Mouse (Mus musculus) lung, embryonic 15.5 days (tissue): ENCODE measurements at regions not wholly inside any gene's neighbourhood (a gene's known extent, or its start where the extent isn't known, plus 50 kb on each side); places are given as distances from the start of the nearest gene placed in this dataset.

Experiments used
- ATAC-seq: fragments of 200-750 bp; cut with Nextera tagmentation; 2 replicates; pipeline ENCODE4 v1.8.0; 2017; ENCODE audit warnings: moderate number of reproducible peaks, borderline replicate concordance; ENCODE audit not compliant: low FRiP score, low TSS enrichment; ENCODE audit errors: extremely low read depth
- H3K27ac ChIP-seq: fragments of 300-500 bp; sonication (generic); 2 replicates; pipeline ENCODE4 v1.5.1; 2015; ENCODE audit warnings: moderate library complexity, mild to moderate bottlenecking, inconsistent platforms
- H3K27me3 ChIP-seq: fragments of 300-500 bp; sonication (generic); 2 replicates; pipeline ENCODE4 v1.6.1; 2015; ENCODE audit warnings: inconsistent platforms
- H3K36me3 ChIP-seq: fragments of 300-500 bp; sonication (generic); 2 replicates; pipeline ENCODE4 v1.6.1; 2015; ENCODE audit warnings: inconsistent platforms
- H3K4me1 ChIP-seq: fragments of 300-500 bp; sonication (generic); 2 replicates; pipeline ENCODE4 v1.6.1; 2015; ENCODE audit warnings: inconsistent platforms
- H3K4me2 ChIP-seq: fragments of 300-500 bp; sonication (generic); 2 replicates; pipeline ENCODE4 v1.6.1; 2015; ENCODE audit warnings: inconsistent platforms, mild to moderate bottlenecking, moderate library complexity
- H3K4me3 ChIP-seq: fragments of 300-500 bp; sonication (generic); 2 replicates; pipeline ENCODE4 v1.5.1; 2015; ENCODE audit warnings: mild to moderate bottlenecking, inconsistent platforms
- H3K9ac ChIP-seq: fragments of 300-500 bp; sonication (generic); 2 replicates; pipeline ENCODE4 v1.6.1; 2015; ENCODE audit warnings: inconsistent platforms
- H3K9me3 ChIP-seq: fragments of 300-500 bp; sonication (generic); 2 replicates; pipeline ENCODE4 v1.6.1; 2016; ENCODE audit warnings: inconsistent platforms
- WGBS: fragments of 180-500 bp; shearing (Covaris S2); methylation state at CpG from one replicate; pipeline ENCODE4 v1.1.7; 2015; 5-methylcytosine and 5-hydroxymethylcytosine counted together

DNA sequence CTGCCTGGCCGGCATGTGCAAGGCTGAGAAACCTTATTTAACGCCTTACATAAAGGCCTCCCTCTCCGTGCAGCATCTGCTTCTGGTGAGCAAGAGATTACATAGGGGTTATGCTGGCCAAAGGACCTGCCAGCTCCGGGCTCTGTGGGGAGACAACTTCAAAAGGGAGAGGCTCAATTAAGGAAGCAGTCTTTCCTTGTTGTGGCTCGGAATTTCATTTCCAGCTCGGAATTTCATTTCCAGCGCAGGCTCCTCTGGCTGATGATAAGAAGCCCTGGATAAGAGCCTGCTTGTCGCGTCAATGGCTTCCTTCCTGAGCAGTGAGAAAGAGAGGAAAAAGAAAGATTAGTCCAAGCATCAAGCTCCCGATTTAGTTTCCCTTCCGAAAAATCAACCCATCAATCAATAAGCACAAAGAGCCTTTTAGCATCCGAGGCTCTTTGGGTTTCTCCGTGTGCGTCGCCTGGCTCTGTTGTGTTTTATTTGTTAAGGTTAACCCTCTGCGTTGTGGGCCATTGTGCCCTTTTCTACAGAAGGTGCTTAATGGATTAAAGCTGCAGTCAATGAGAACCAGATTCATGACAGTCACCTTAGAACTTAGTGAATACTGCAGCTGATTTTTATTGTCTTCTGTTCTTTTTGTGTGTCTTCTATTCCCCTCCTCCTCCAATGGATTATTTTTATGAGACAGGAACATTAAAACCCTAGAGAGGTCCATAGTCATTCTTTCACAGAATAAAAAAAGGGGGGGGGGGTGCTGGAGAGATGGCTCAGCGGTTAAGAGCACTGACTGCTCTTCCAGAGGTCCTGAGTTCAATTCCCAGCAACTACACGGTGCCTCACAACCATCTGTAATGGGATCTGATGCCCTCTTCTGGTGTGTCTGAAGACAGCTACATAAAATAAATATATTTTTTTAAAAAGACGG lies 218.3 kb downstream of the Myo1b start:
- Histone ChIP-seq H3K27ac (no peak overlapping the region), H3K9ac (no peak overlapping the region), H3K9me3 (no peaks in the 10 kb centered on the region), H3K4me2 (peak overlapping the region; percentile 47), H3K27me3 (no peaks in the 10 kb centered on the region), H3K4me3 (peak overlapping the region; percentile 21; the same call in 1 of the 2 replicates), H3K36me3 (no peaks in the 10 kb centered on the region), H3K4me1 (peaks cover 8% of the 10 kb centered on the region; the same call in 1 of the 2 replicates)
- no peak for ATAC-seq
- WGBS, result 15% methylated on average over 19 of the region's 19 CpGs

DNA sequence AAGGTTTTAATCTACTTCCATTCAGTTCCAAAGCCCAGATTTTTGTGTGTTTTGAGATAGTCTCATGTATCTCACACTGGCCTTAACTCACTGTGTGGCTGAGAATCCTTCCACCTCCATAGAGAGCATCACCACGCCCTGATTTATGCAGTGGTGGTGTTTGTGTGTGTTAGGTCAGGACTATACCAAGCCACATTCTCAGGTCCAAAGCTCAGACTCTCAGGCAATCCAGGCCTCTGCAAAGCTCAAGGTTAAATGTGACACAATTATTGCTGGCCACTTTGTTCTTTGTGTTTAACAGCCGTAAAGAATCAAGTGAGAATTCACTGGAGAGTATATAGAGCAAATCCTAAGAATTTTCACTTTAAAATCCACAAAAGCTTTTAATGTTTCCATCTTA lies 218.2 kb upstream of the Nabp1 start:
- Histone ChIP-seq H3K4me2 (no peak overlapping the region), H3K27me3 (no peaks in the 10 kb centered on the region), H3K9ac (no peak overlapping the region), H3K36me3 (no peaks in the 10 kb centered on the region), H3K27ac (no peak overlapping the region), H3K9me3 (no peaks in the 10 kb centered on the region), H3K4me3 (no peak overlapping the region), H3K4me1 (peaks cover 8% of the 10 kb centered on the region; the same call in 1 of the 2 replicates)
- 72% methylated on average over 2 of the region's 2 CpGs for WGBS
- no peak for ATAC-seq

DNA sequence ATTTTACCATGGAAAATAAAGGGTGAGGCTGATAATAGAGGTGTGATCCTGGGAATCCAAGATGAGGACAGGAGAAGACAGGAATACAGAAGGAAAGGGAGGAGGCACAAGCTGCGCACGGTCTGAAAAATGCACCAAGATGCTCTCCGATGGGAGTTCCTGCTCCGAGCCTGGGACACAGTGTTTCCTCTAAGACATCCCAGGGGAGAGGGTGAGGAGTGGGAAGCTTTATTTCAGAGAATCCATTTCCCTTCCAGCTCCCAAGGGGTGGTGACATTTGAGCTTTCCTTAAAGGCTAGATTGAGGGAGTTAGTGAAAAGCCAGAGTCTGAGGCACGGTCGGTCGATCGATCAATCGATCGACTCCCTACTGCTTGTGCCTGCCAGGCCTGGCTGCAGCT lies 212.7 kb upstream of the Nabp1 start:
- Histone ChIP-seq H3K4me1 (no peaks in the 10 kb centered on the region), H3K27me3 (no peaks in the 10 kb centered on the region), H3K27ac (no peak overlapping the region), H3K9me3 (no peaks in the 10 kb centered on the region), H3K9ac (no peak overlapping the region), H3K36me3 (no peaks in the 10 kb centered on the region), H3K4me2 (no peak overlapping the region), H3K4me3 (no peak overlapping the region)
- ATAC-seq, result no peak
- WGBS, result 93% methylated on average over 10 of the region's 10 CpGs

DNA sequence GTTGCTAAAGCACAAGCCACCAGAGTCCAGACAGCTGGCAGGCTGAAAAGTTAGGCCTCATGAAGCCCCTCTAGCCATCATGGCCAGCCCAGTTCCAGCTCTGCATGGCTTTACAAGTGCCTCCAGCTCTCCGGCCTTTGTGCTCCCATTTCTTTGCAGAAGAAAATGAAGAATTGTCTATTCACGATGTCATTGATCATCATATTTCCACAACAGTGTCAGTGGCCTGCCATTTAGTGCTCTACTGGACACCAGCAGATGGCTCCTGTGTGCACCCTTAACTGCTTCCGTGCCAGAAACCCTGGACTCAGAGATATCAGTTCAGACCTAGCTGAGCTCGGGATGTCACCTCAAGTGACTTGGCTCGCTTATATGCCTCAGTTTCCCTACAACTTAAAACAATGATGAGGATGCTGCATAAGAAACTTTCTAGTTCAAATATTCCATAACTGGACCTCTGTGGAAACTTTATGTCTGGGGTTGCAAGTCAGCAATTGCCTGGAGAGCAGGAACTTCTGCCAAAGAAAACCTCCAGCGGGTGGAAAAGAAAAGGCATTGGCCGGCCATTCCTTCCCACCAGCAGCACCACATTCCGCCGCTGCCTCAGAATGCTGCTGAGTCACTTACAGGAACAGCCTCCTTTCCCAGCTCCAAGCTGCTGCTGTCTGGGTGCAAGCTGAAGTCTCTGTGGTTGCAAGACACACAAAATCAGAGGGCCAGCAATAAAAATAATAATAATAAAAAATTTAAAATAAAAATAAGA lies 211.4 kb upstream of the Nabp1 start:
- no peak overlapping the region for H3K9ac ChIP-seq
- no peak overlapping the region for H3K27ac ChIP-seq
- no peaks in the 10 kb centered on the region for H3K27me3 ChIP-seq
- no peaks in the 10 kb centered on the region for H3K36me3 ChIP-seq
- no peaks in the 10 kb centered on the region for H3K4me1 ChIP-seq
- no peaks in the 10 kb centered on the region for H3K9me3 ChIP-seq
- no peak overlapping the region for H3K4me2 ChIP-seq
- 58% methylated on average over 9 of the region's 9 CpGs for WGBS
- no peak overlapping the region for H3K4me3 ChIP-seq
- no peak for ATAC-seq

DNA sequence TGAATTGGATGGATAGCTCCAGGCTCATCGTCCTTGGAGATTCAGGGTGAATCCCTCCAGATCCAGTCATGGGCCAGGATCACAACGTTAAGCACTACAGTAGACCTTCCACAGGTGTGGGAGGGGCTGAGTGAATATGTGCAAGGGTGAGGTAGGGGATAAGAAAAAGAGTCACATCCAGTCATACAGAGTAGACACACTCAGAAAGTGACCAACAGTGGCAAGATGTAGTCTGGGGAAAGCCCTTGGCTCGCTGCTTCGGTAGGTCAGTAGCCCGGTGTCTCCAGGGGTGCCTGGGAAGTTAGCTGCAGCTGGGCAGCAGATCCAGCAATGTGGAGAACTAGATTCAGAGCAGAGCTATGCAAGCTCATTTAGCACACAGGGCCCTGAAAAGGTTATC lies 210.7 kb upstream of the Nabp1 start:
- no peaks in the 10 kb centered on the region for H3K27me3 ChIP-seq
- 82% methylated on average over 5 of the region's 5 CpGs for WGBS
- no peaks in the 10 kb centered on the region for H3K36me3 ChIP-seq
- no peak for ATAC-seq
- no peak overlapping the region for H3K4me2 ChIP-seq
- H3K4me1 ChIP-seq, result no peaks in the 10 kb centered on the region
- H3K9me3 ChIP-seq, result no peaks in the 10 kb centered on the region
- no peak overlapping the region for H3K9ac ChIP-seq
- H3K27ac ChIP-seq, result no peak overlapping the region
- H3K4me3 ChIP-seq, result no peak overlapping the region

DNA sequence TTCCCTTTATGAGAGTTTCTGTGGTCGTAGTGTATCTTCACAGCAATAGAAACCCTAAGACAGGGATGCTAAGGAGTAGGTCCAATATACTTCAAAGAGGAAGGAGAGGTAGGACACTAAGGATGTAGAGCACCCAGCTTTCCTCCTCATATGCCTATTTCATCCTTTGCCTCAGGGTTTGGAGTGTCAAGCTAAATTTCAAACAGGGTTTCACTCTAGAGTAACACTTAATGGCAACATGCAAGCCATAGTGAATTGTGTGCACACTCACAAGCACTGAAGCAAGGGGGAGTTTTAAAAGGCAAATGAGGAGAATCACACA lies 210.0 kb upstream of the Nabp1 start:
- Histone ChIP-seq H3K4me1 (no peaks in the 10 kb centered on the region), H3K9me3 (no peaks in the 10 kb centered on the region), H3K36me3 (no peaks in the 10 kb centered on the region), H3K27me3 (no peaks in the 10 kb centered on the region), H3K4me3 (no peak overlapping the region), H3K27ac (no peak overlapping the region), H3K9ac (no peak overlapping the region), H3K4me2 (no peak overlapping the region)
- no peak for ATAC-seq
- WGBS, result 64% methylated on average over 1 of the region's 1 CpGs

DNA sequence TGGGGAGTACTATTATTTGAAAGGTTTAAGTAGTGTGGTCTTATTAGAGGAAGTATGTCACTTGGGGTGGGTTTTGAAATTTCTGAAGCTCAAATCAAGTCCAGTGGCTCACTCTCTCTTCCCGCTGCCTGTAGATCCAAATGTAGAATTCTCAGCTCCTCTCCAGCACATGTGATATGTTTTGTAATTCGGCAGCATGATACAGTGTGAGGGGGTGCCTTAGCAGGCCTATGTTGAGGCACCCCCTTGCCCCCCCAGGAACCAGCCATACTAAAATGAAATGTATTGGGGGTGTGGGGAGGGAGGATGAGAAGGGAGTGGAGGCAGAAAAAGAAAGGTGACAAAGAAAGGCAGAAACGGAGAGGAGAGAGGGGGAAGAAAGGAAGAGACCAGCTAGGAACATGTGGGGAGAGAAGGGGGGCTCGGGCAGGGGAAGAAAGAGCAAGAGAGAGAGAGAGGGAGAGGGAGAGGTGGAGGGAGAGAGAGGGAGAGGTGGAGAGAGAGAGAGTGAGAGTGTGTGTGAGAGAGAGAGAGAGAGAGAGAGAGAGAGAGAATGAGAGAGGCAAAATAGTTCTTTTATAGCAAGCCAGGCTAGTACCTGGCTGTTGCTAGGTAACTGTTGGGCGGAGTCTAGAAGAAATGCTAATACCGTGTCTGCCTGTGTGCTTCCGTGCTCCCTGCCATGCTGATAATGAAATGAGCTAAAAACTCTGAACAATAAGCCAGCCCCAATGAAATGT lies 209.4 kb upstream of the Nabp1 start:
- peak overlapping the region; percentile 24; the same call in 1 of the 2 replicates for H3K4me2 ChIP-seq
- no peak overlapping the region for H3K27ac ChIP-seq
- H3K36me3 ChIP-seq, result no peaks in the 10 kb centered on the region
- 31% methylated on average over 7 of the region's 7 CpGs for WGBS
- no peaks in the 10 kb centered on the region for H3K4me1 ChIP-seq
- H3K9me3 ChIP-seq, result no peaks in the 10 kb centered on the region
- no peak overlapping the region for H3K4me3 ChIP-seq
- ATAC-seq, result no peak
- H3K9ac ChIP-seq, result no peak overlapping the region
- H3K27me3 ChIP-seq, result no peaks in the 10 kb centered on the region

DNA sequence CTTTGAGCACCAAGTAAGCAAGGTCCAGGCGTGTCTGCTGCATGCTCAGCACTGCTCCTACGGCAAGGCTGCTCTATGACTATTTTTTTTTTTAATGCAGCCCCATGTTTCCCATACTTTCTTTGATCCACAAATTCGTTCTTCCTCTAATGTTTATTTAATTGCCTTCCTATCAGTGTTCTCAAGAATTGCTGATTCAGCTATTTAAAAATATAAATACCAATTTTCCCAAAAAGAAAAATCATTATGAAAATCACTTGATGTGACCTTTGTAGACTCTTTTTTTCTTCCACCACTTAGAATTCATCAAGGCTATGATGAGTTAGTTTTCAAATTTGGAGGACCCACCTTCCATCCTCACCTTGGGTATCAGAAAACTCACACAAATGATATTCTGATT lies 208.5 kb upstream of the Nabp1 start:
- H3K4me2 ChIP-seq, result no peak overlapping the region
- ATAC-seq, result no peak
- WGBS, result 64% methylated on average over 3 of the region's 3 CpGs
- no peak overlapping the region for H3K27ac ChIP-seq
- H3K9me3 ChIP-seq, result no peaks in the 10 kb centered on the region
- no peaks in the 10 kb centered on the region for H3K27me3 ChIP-seq
- H3K4me1 ChIP-seq, result no peaks in the 10 kb centered on the region
- no peak overlapping the region for H3K9ac ChIP-seq
- no peak overlapping the region for H3K4me3 ChIP-seq
- H3K36me3 ChIP-seq, result no peaks in the 10 kb centered on the region

DNA sequence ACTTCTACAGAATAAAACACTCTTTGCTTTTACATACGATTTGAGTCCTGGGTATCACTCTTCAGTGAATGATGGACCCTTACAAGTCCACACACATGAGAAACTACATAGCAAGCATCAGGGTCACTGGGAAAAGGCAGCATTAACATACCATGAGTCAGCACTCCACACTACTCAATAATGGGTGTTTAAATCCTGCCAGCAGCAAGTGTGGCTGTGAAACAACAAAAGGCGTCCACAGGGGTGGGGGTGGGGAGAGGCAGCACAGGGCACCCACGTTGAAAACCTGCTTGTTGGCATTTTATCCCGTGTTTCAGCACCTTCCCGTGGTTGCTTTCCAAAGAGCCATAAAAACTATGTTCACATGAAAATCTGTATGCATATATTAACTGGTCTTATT lies 204.0 kb upstream of the Nabp1 start:
- Histone ChIP-seq H3K4me1 (no peaks in the 10 kb centered on the region), H3K9ac (no peak overlapping the region), H3K36me3 (no peaks in the 10 kb centered on the region), H3K4me2 (no peak overlapping the region), H3K9me3 (no peaks in the 10 kb centered on the region), H3K27me3 (no peaks in the 10 kb centered on the region), H3K27ac (no peak overlapping the region), H3K4me3 (no peak overlapping the region)
- WGBS, result 76% methylated on average over 5 of the region's 5 CpGs
- ATAC-seq, result no peak

DNA sequence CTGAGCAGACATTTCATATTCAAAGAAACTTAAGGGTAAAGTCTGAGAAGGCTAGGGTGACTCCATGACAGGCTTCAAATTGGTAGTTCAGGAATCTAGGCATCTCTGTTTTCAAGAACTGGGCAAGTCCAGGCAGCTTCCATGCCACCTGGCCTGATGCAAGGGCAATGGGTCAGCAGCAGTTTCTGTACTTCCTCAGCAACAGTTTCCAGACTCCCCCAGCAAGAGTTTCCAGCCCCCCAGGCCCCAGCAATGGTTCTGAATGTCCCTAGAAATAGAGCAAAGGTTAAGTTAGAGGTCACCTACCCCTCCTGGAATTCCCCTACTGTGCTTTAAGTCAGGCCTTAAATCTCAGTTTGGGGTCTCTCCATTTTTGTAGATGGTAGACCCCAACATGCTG lies 203.6 kb upstream of the Nabp1 start:
- ATAC-seq, result no peak
- H3K4me3 ChIP-seq, result no peak overlapping the region
- H3K9ac ChIP-seq, result no peak overlapping the region
- H3K4me2 ChIP-seq, result no peak overlapping the region
- H3K27me3 ChIP-seq, result no peaks in the 10 kb centered on the region
- H3K4me1 ChIP-seq, result no peaks in the 10 kb centered on the region
- H3K36me3 ChIP-seq, result no peaks in the 10 kb centered on the region
- no peak overlapping the region for H3K27ac ChIP-seq
- no peaks in the 10 kb centered on the region for H3K9me3 ChIP-seq

DNA sequence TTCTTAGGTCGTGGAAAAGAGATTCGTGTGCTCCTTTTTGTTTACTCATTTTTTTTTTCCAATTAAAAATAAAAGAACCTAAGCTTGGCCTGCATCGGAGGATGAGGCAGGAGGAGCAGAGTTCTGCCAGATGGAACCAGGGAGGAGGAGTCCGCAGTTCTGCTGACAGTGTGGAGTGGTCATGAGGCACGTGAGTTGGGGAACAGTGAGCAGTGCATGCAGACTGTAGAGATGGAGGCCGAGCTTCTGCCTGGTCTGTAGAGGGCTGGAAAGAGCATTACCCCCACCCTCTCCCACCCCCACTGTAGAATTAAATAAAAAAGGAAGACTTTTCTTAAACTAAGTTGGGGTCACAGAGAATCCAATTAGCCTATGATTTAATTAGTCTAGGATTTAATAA lies 202.5 kb upstream of the Nabp1 start:
- Histone ChIP-seq H3K9me3 (no peaks in the 10 kb centered on the region), H3K9ac (no peak overlapping the region), H3K4me2 (no peak overlapping the region), H3K27me3 (no peaks in the 10 kb centered on the region), H3K36me3 (no peaks in the 10 kb centered on the region), H3K4me1 (no peaks in the 10 kb centered on the region), H3K27ac (no peak overlapping the region), H3K4me3 (no peak overlapping the region)
- no peak for ATAC-seq
- 69% methylated on average over 6 of the region's 6 CpGs for WGBS
